Mouse (Mus musculus): ENCODE measurements around the gene Cenpp.

DNA sequence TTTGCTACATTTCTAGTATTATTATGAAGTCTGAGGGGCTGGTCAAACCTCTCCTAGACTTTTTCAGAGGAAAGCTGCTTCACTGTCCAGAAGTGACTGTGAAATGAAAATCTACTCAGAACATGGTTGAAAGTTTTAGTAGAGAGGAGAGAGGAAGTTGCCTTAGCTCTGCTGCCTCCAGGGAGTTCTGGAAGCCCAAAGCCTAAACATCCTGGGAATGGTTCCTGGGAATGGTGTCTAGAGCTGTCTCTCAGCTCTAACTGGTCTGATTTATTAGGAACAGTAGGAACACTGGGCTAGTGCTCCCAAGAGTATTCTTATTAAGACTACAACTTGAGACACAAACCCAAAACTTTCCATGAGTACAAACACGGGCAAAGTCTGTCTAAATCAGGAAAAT is 106.1 kb downstream of the Cenpp start:
- TF ChIP-seq CTCF (IDR thresholded peaks at IDR 0.05; ENCODE audit: control insufficient read depth, insufficient read depth, insufficient replicate concordance, low read depth, low read length) (no peak), POLR2A (IDR thresholded peaks at IDR 0.05; ENCODE audit: control insufficient read depth, low read depth, low read length) (no peak)
